ENCODE assay signal across 22 mouse cellular contexts in genomic region chr13:110048767-110049434, GRCm38 (mm10).
DNase-seq lines count a peak whose midpoint lies in the region; ATAC-seq and TF ChIP-seq lines count a peak whose summit lies in the region.
"Had no signal": no experiment of that assay in that cellular context is flagged by ENCODE, and none has a peak within 500 bp of the region (broad histone marks: within the 10 kb centered on the region; RNA-seq: fewer than 3 reads in every experiment).

No protein-coding gene starts in this region.

- 0 out of 2 replicates have a peak, but pooled peaks have one; percentile 8 for ATAC-seq in forebrain, postnatal 0 days
- no peak for ATAC-seq in forebrain, embryonic 11.5 days (replicated peaks; ENCODE audit: low FRiP score)
- ATAC-seq in neutrophil, adult 5-6 weeks (ENCODE audit: extremely low read depth, insufficient number of reproducible peaks, low FRiP score, poor library complexity, severe bottlenecking): 0 out of 2 replicates have a peak, but pooled peaks have one; percentile 39
- ATAC-seq: forebrain, embryonic 16.5 days; midbrain, embryonic 15.5 days had no signal

- H3K4me2 ChIP-seq in forebrain, postnatal 0 days (ENCODE audit: low read depth): no peak overlapping the region
- no peak overlapping the region for H3K4me2 ChIP-seq in forebrain, embryonic 11.5 days (ENCODE audit: low read depth, low read length, severe bottlenecking)
- H3K4me2 ChIP-seq: embryonic facial prominence, embryonic 12.5 days; hindbrain, embryonic 15.5 days; limb, embryonic 12.5 days; midbrain, embryonic 15.5 days had no signal

- no peaks in the 10 kb centered on the region for H3K27me3 ChIP-seq in forebrain, postnatal 0 days (ENCODE audit: insufficient read depth, low read length)
- no peaks in the 10 kb centered on the region for H3K27me3 ChIP-seq in forebrain, embryonic 11.5 days (ENCODE audit: control insufficient read depth, insufficient read depth, low read length)
- H3K27me3 ChIP-seq: embryonic facial prominence, embryonic 12.5 days; hindbrain, embryonic 15.5 days; limb, embryonic 12.5 days; megakaryocyte, embryonic 14.5 days; midbrain, embryonic 15.5 days had no signal

- no peaks in the 10 kb centered on the region for H3K4me1 ChIP-seq in forebrain, postnatal 0 days (ENCODE audit: insufficient read depth)
- H3K4me1 ChIP-seq in forebrain, embryonic 11.5 days (replicated peaks; ENCODE audit: control insufficient read depth, insufficient read depth, low read length): no peaks in the 10 kb centered on the region
- H3K4me1 ChIP-seq: embryonic facial prominence, embryonic 12.5 days; hindbrain, embryonic 15.5 days; limb, embryonic 12.5 days; midbrain, embryonic 15.5 days had no signal

- no peaks in the 10 kb centered on the region for H3K9me3 ChIP-seq in forebrain, postnatal 0 days (ENCODE audit: low read length)
- H3K9me3 ChIP-seq in forebrain, embryonic 11.5 days (ENCODE audit: control insufficient read depth, low read length): no peaks in the 10 kb centered on the region
- H3K9me3 ChIP-seq: embryonic facial prominence, embryonic 12.5 days; hindbrain, embryonic 15.5 days; limb, embryonic 12.5 days; midbrain, embryonic 15.5 days had no signal

- no peak overlapping the region for H3K4me3 ChIP-seq in forebrain, postnatal 0 days (ENCODE audit: low read depth, low read length)
- no peak overlapping the region for H3K4me3 ChIP-seq in forebrain, embryonic 11.5 days (ENCODE audit: low read depth, low read length)
- H3K4me3 ChIP-seq: embryonic facial prominence, embryonic 12.5 days; hindbrain, embryonic 15.5 days; limb, embryonic 12.5 days; megakaryocyte, embryonic 14.5 days; midbrain, embryonic 15.5 days had no signal

- no peaks in the 10 kb centered on the region for H3K36me3 ChIP-seq in forebrain, postnatal 0 days (ENCODE audit: insufficient read depth)
- no peaks in the 10 kb centered on the region for H3K36me3 ChIP-seq in forebrain, embryonic 11.5 days (ENCODE audit: control insufficient read depth, insufficient read depth, low read length)
- H3K36me3 ChIP-seq: embryonic facial prominence, embryonic 12.5 days; limb, embryonic 12.5 days; midbrain, embryonic 15.5 days had no signal

- no peak overlapping the region for H3K27ac ChIP-seq in forebrain, postnatal 0 days (ENCODE audit: low read depth, low read length)
- no peak overlapping the region for H3K27ac ChIP-seq in forebrain, embryonic 11.5 days (ENCODE audit: low read depth, low read length)
- H3K27ac ChIP-seq: embryonic facial prominence, embryonic 12.5 days; hindbrain, embryonic 15.5 days; limb, embryonic 12.5 days; liver, embryonic 14.5 days; midbrain, embryonic 15.5 days had no signal

- WGBS in forebrain, postnatal 0 days: 52% methylated on average over 5 of the region's 5 CpGs
- 73% methylated on average over 5 of the region's 5 CpGs for WGBS in forebrain, embryonic 11.5 days

- no peak for TF ChIP-seq CTCF in forebrain, postnatal 0 days (IDR thresholded peaks at IDR 0.05; ENCODE audit: low read depth)

- H3K9ac ChIP-seq in forebrain, postnatal 0 days: no peak overlapping the region
- H3K9ac ChIP-seq in forebrain, embryonic 11.5 days (ENCODE audit: low read length): no peak overlapping the region
- H3K9ac ChIP-seq: embryonic facial prominence, embryonic 12.5 days; hindbrain, embryonic 15.5 days; limb, embryonic 12.5 days; liver, embryonic 14.5 days; midbrain, embryonic 15.5 days had no signal

- DNase-seq in forebrain, postnatal 0 days: no peak
- no peak for DNase-seq in forebrain, embryonic 11.5 days (ENCODE audit: low spot score)
- DNase-seq in 416B (ENCODE audit: low read depth) (peak; percentile 5), MEL-GATA-1-ER (ENCODE audit: extremely low read depth, low read depth) (peak; percentile 33)
- DNase-seq in urinary bladder, postnatal 36 days (ENCODE audit: low spot score in 2 of 2): no peak
- DNase-seq in retina, embryonic 14.5 days (ENCODE audit: low spot score): no peak
- no peak for DNase-seq in testis, postnatal 10 days (ENCODE audit: low spot score)
- DNase-seq: adrenal gland, postnatal 14 days; cerebellum, adult 2 months; heart, adult 18-20 months; heart, postnatal 10 days; kidney, adult 18-20 months; kidney, postnatal 36 days; layer of hippocampus, adult 9-11 months had no signal

Comparison
In these comparisons a context has a peak if more than half of its experiments do, and no peak if none do; other contexts are left out.
1. DNase-seq: peak in 416B (single experiment) and MEL-GATA-1-ER (single experiment); none in forebrain, postnatal 0 days (single experiment), forebrain, embryonic 11.5 days (single experiment), urinary bladder, postnatal 36 days (0 of 2), retina, embryonic 14.5 days (single experiment) and testis, postnatal 10 days (single experiment).